Mouse (Mus musculus) MEL (cell line): Measurements from ENCODE around the gene Lsm5. TPM values are rescaled to one million over a fixed set of nuclear protein-coding genes. Genes with fewer than 3 reads are reported as not detected.
A peak's percentile ranks its signal among the peaks of the same experiment; 100 is the strongest.

Experiments used
- DNase-seq: peaks from one replicate; pipeline ENCODE4 v3.0.0; 2011; ENCODE audit warnings: low read depth, low spot score
- H3K27ac ChIP-seq: 2 replicates; pipeline ENCODE4 v1.5.1; 2012; ENCODE audit warnings: low read depth, mild to moderate bottlenecking, control low read depth, low read length, moderate library complexity; ENCODE audit not compliant: control insufficient read depth
- H3K27me3 ChIP-seq, 2 experiments: fragments of 150-350 bp in 1 of 2; sonication (generic) in 1 of 2; 2 replicates each; pipeline ENCODE4 v1.6.1; 2012; ENCODE audit warnings: low read length in 2 of 2, mild to moderate bottlenecking in 2 of 2, improper control_type of control experiment in 1 of 2, moderate library complexity in 1 of 2; ENCODE audit not compliant: insufficient read depth in 2 of 2, control insufficient read depth in 1 of 2
- H3K36me3 ChIP-seq, 2 experiments: 2 replicates each; pipeline ENCODE4 v1.6.1; 2012 to 2014; ENCODE audit warnings: low read length in 2 of 2, improper control_type of control experiment in 1 of 2, inconsistent platforms in 1 of 2, mild to moderate bottlenecking in 1 of 2; ENCODE audit not compliant: insufficient read depth in 2 of 2, control insufficient read depth in 1 of 2
- H3K4me1 ChIP-seq, 2 experiments: fragments of 150-350 bp in 1 of 2; sonication (generic) in 1 of 2; 2 replicates each; pipeline ENCODE4 v1.6.1; 2012; ENCODE audit warnings: low read length in 2 of 2, improper control_type of control experiment in 1 of 2, mild to moderate bottlenecking in 1 of 2; ENCODE audit not compliant: insufficient read depth in 2 of 2, control insufficient read depth in 1 of 2
- H3K4me3 ChIP-seq, 2 experiments: fragments of 150-350 bp in 1 of 2; sonication (generic) in 1 of 2; 2 replicates each; pipeline ENCODE4 v1.5.1; 2012; ENCODE audit warnings: low read depth in 2 of 2, low read length in 2 of 2, mild to moderate bottlenecking in 2 of 2, moderate library complexity in 2 of 2, control low read depth in 1 of 2, improper control_type of control experiment in 1 of 2; ENCODE audit not compliant: control insufficient read depth in 1 of 2, insufficient read depth in 1 of 2
- H3K79me2 ChIP-seq: 2 replicates; pipeline ENCODE4 v1.6.1; 2012; ENCODE audit warnings: mild to moderate bottlenecking, low read length, moderate library complexity; ENCODE audit not compliant: control insufficient read depth, poor library complexity, insufficient read depth
- H3K9ac ChIP-seq: 2 replicates; pipeline ENCODE4 v1.6.1; 2012; ENCODE audit warnings: low read depth, mild to moderate bottlenecking, control low read depth, low read length, moderate library complexity; ENCODE audit not compliant: control insufficient read depth, poor library complexity, severe bottlenecking
- H3K9me3 ChIP-seq: fragments of 150-350 bp; sonication (generic); replicated peaks from 2 replicates; pipeline ENCODE4 v1.6.1; 2012; ENCODE audit warnings: mild to moderate bottlenecking, low read length, improper control_type of control experiment, moderate library complexity; ENCODE audit not compliant: insufficient read depth
- CHD1 ChIP-seq: IDR thresholded peaks from 2 replicates; pipeline ENCODE4 v1.6.1; 2012; ENCODE audit warnings: low read depth, mild to moderate bottlenecking, inconsistent platforms, low read length, improper control_type of control experiment
- CHD2 ChIP-seq: IDR thresholded peaks from 2 replicates; pipeline ENCODE4 v1.6.1; 2011; ENCODE audit warnings: low read length, improper control_type of control experiment
- CTCF ChIP-seq, 3 experiments: IDR thresholded peaks in 2 of 3; conservative IDR thresholded peaks in 1 of 3; 2 replicates each; pipeline ENCODE4 v1.5.1; 2011 to 2012; ENCODE audit warnings: low read length in 3 of 3, low read depth in 2 of 3, mild to moderate bottlenecking in 2 of 3, improper control_type of control experiment in 1 of 3, inconsistent platforms in 1 of 3, mixed read lengths in 1 of 3, moderate library complexity in 1 of 3; ENCODE audit not compliant: control insufficient read depth in 1 of 3, insufficient read depth in 1 of 3, poor library complexity in 1 of 3, severe bottlenecking in 1 of 3
- E2F4 ChIP-seq: IDR thresholded peaks from 2 replicates; pipeline ENCODE4 v1.6.1; 2011; ENCODE audit warnings: low read depth, low read length, improper control_type of control experiment, borderline replicate concordance
- ELF1 ChIP-seq: IDR thresholded peaks from 2 replicates; pipeline ENCODE4 v1.6.1; 2014; ENCODE audit warnings: low read depth, mild to moderate bottlenecking, inconsistent platforms, low read length, improper control_type of control experiment, moderate library complexity
- EP300 ChIP-seq, 2 experiments: IDR thresholded peaks; 2 replicates each; pipeline ENCODE4 v1.6.1; 2011; ENCODE audit warnings: improper control_type of control experiment in 2 of 2, low read length in 2 of 2, low read depth in 1 of 2, mild to moderate bottlenecking in 1 of 2
- ETS1 ChIP-seq: IDR thresholded peaks from 2 replicates; pipeline ENCODE4 v1.6.1; 2012; ENCODE audit warnings: low read depth, mild to moderate bottlenecking, inconsistent platforms, low read length, improper control_type of control experiment, moderate library complexity
- HCFC1 ChIP-seq: IDR thresholded peaks from 2 replicates; pipeline ENCODE4 v1.6.1; 2012; ENCODE audit warnings: low read depth, mild to moderate bottlenecking, inconsistent platforms, low read length, improper control_type of control experiment, moderate library complexity
- JUND ChIP-seq: IDR thresholded peaks from 2 replicates; pipeline ENCODE4 v1.6.1; 2011; ENCODE audit warnings: low read depth, mild to moderate bottlenecking, improper control_type of control experiment, low read length
- MAX ChIP-seq: IDR thresholded peaks from 2 replicates; pipeline ENCODE4 v1.6.1; 2011; ENCODE audit warnings: low read length, improper control_type of control experiment
- MAZ ChIP-seq: IDR thresholded peaks from 2 replicates; pipeline ENCODE4 v1.6.1; 2012; ENCODE audit warnings: low read depth, mild to moderate bottlenecking, inconsistent platforms, low read length, improper control_type of control experiment
- MEF2A ChIP-seq: IDR thresholded peaks from 2 replicates; pipeline ENCODE4 v1.6.1; 2014; ENCODE audit warnings: low read depth, mild to moderate bottlenecking, inconsistent platforms, low read length, improper control_type of control experiment; ENCODE audit not compliant: poor library complexity, insufficient replicate concordance, severe bottlenecking; ENCODE audit errors: extremely low read depth
- MXI1 ChIP-seq: IDR thresholded peaks from 2 replicates; pipeline ENCODE4 v1.6.1; 2011; ENCODE audit warnings: mild to moderate bottlenecking, low read depth, low read length, improper control_type of control experiment
- MYC ChIP-seq: IDR thresholded peaks from 2 replicates; pipeline ENCODE4 v1.6.1; 2011; ENCODE audit warnings: low read depth, mild to moderate bottlenecking, low read length, improper control_type of control experiment, moderate library complexity
- POLR2AphosphoS2 ChIP-seq: IDR thresholded peaks from 2 replicates; pipeline ENCODE4 v1.6.1; 2011; ENCODE audit warnings: low read length, improper control_type of control experiment
- RAD21 ChIP-seq: IDR thresholded peaks from 2 replicates; pipeline ENCODE4 v1.6.1; 2011; ENCODE audit warnings: mild to moderate bottlenecking, low read depth, low read length, improper control_type of control experiment
- SIN3A ChIP-seq: IDR thresholded peaks from 2 replicates; pipeline ENCODE4 v1.6.1; 2012; ENCODE audit warnings: low read length, improper control_type of control experiment, inconsistent platforms
- TBP ChIP-seq: IDR thresholded peaks from 2 replicates; pipeline ENCODE4 v1.8.0; 2011; ENCODE audit warnings: low read depth, low read length, improper control_type of control experiment
- UBTF ChIP-seq: IDR thresholded peaks from 2 replicates; pipeline ENCODE4 v1.6.1; 2012; ENCODE audit warnings: low read depth, mild to moderate bottlenecking, inconsistent platforms, low read length, improper control_type of control experiment, moderate library complexity, borderline replicate concordance; ENCODE audit not compliant: insufficient read depth
- USF1 ChIP-seq: IDR thresholded peaks from 2 replicates; pipeline ENCODE4 v1.6.1; 2014; ENCODE audit warnings: low read depth, mild to moderate bottlenecking, inconsistent platforms, low read length, improper control_type of control experiment, moderate library complexity
- USF2 ChIP-seq, 2 experiments: IDR thresholded peaks; 2 replicates each; pipeline ENCODE4 v1.6.1; 2011 to 2012; ENCODE audit warnings: improper control_type of control experiment in 2 of 2, low read length in 2 of 2, borderline replicate concordance in 1 of 2, inconsistent platforms in 1 of 2, low read depth in 1 of 2, mild to moderate bottlenecking in 1 of 2; ENCODE audit not compliant: insufficient read depth in 1 of 2
- ZC3H11A ChIP-seq: IDR thresholded peaks from 2 replicates; pipeline ENCODE4 v1.6.1; 2012; ENCODE audit warnings: low read depth, mild to moderate bottlenecking, inconsistent platforms, low read length, improper control_type of control experiment
- ZNF384 ChIP-seq: IDR thresholded peaks from 2 replicates; pipeline ENCODE4 v1.6.1; 2012; ENCODE audit warnings: low read depth, mild to moderate bottlenecking, inconsistent platforms, low read length, improper control_type of control experiment
- polyA plus RNA-seq, 2 experiments: library from polyadenylated mRNA; stranded (reverse) in 1 of 2; unstranded in 1 of 2; fragments of >175 nt in 1 of 2; fragments of >200 nt in 1 of 2; gene quantifications; 2 replicates each; pipeline versions ENCODE4 v1.2.1 to v1.2.4; 2012; ENCODE audit warnings: low replicate concordance in 2 of 2, low read depth in 1 of 2; ENCODE audit not compliant: insufficient read length in 2 of 2, insufficient read depth in 1 of 2, missing spikeins in 1 of 2
- total RNA-seq: library from RNA; depleted of rRNA; stranded (reverse); fragments of 300-350 nt; gene quantifications from 2 replicates; pipeline ENCODE4 v1.2.3, GENCODE M21; 2012

The Lsm5 gene
- total and polyA plus RNA-seq, 3 experiments: 36.1 to 109 TPM; not detected in 1

- DNase-seq: peak; percentile 77
- no peak overlapping the region for H3K9ac ChIP-seq
- TF ChIP-seq MAZ (no peak), UBTF (no peak), E2F4 (no peak), EP300 (IDR thresholded peaks at IDR 0.05; ENCODE audit: low read depth in 1 of 2, low read length in 2 of 2) (peak in 1 of 2 experiments; percentile 2; a peak in 1 of 4 replicates), HCFC1 (no peak), ETS1 (0 out of 2 replicates have a peak, but pooled peaks have one; percentile 19), CHD2 (no peak), ZC3H11A (no peak), TBP (no peak), POLR2AphosphoS2 (no peak)
- H3K27me3 ChIP-seq: no peaks in the 10 kb centered on the region
- no peaks in the 10 kb centered on the region for H3K9me3 ChIP-seq
- peaks cover 3 to 4% of the 10 kb centered on the region in 2 experiments for H3K36me3 ChIP-seq
- peaks cover 0 to 3% of the 10 kb centered on the region in 2 experiments; a peak in 2 of 4 replicates for H3K4me1 ChIP-seq
- H3K79me2 ChIP-seq: no peaks in the 10 kb centered on the region
- no peak overlapping the region for H3K27ac ChIP-seq
- H3K4me3 ChIP-seq: no peak overlapping the region
Observed at GRCm38 (mm10) chr6:56745950-56746543, 41.5 kb upstream of the Lsm5 start.

GRCm38 (mm10) chr6:56732545-56732944 is 28.0 kb upstream of the Lsm5 start:
- Histone ChIP-seq H3K79me2 (no peaks in the 10 kb centered on the region), H3K27me3 (no peaks in the 10 kb centered on the region), H3K4me3 (no peak overlapping the region), H3K27ac (no peak overlapping the region), H3K4me1 (peaks cover 3 to 4% of the 10 kb centered on the region in 2 experiments; a peak in 3 of 4 replicates), H3K9ac (no peak overlapping the region), H3K9me3 (no peaks in the 10 kb centered on the region), H3K36me3 (peaks cover 8 to 17% of the 10 kb centered on the region in 2 experiments)
- no peak for DNase-seq
- TF ChIP-seq MEF2A (no peak), ZNF384 (no peak), ELF1 (no peak), USF2 (IDR thresholded peaks at IDR 0.05; ENCODE audit: borderline replicate concordance in 1 of 2, insufficient read depth in 1 of 2, low read depth in 1 of 2, low read length in 2 of 2) (no peak), MAX (no peak), USF1 (no peak), SIN3A (no peak), HCFC1 (no peak), JUND (no peak), CTCF (IDR thresholded peaks at IDR 0.05 in 2 of 3, conservative IDR thresholded peaks at IDR 0.05 in 1 of 3; ENCODE audit: control insufficient read depth in 1 of 3, insufficient read depth in 1 of 3, low read depth in 2 of 3, low read length in 3 of 3, poor library complexity in 1 of 3, severe bottlenecking in 1 of 3) (no peak), CHD2 (no peak), TBP (no peak), RAD21 (no peak), POLR2AphosphoS2 (no peak), E2F4 (no peak), CHD1 (no peak), MXI1 (no peak), ETS1 (no peak), MYC (no peak)
